Mouse (Mus musculus): Measurements from ENCODE around the gene Tmem169. TPM values are rescaled to one million over a fixed set of nuclear protein-coding genes. Genes with fewer than 3 reads are reported as not detected.

Gene Tmem169
- polyA plus RNA-seq, 1 experiment from 2014 or later: 25.5 TPM

- no peak overlapping the region for H3K9ac ChIP-seq (ENCODE audit: low read depth, low read length)
- H3K4me3 ChIP-seq (ENCODE audit: low read depth, low read length): no peak overlapping the region
- no peak overlapping the region for H3K27ac ChIP-seq (ENCODE audit: low read depth, low read length)
- H3K4me2 ChIP-seq (replicated peaks; ENCODE audit: low read depth, low read length): no peak overlapping the region
- ATAC-seq (ENCODE audit: low FRiP score) (no peak), DNase-seq (ENCODE audit: low spot score) (no peak)
- H3K4me1 ChIP-seq (replicated peaks; ENCODE audit: control insufficient read depth, insufficient read depth, low read length): no peaks in the 10 kb centered on the region
- 96% methylated on average over 11 of the region's 11 CpGs for WGBS
- 0 out of 2 replicates have a peak, but pooled peaks cover 3% of the 10 kb centered on the region for H3K36me3 ChIP-seq (ENCODE audit: control insufficient read depth, insufficient read depth, low read length)
- no peaks in the 10 kb centered on the region for H3K27me3 ChIP-seq (ENCODE audit: control insufficient read depth, insufficient read depth, low read length)
- H3K9me3 ChIP-seq (ENCODE audit: control insufficient read depth, low read length): no peaks in the 10 kb centered on the region
Measured at GRCm38 (mm10) chr1:72326162-72326821, 42.1 kb downstream of the Tmem169 start.

GRCm38 (mm10) chr1:72334807-72335206 lies 50.6 kb downstream of the Tmem169 start:
- H3K9ac ChIP-seq (ENCODE audit: low read depth, low read length): no peak overlapping the region
- H3K27me3 ChIP-seq (ENCODE audit: control insufficient read depth, insufficient read depth, low read length): no peaks in the 10 kb centered on the region
- H3K27ac ChIP-seq (ENCODE audit: low read depth, low read length): no peak overlapping the region
- no peaks in the 10 kb centered on the region for H3K9me3 ChIP-seq (ENCODE audit: control insufficient read depth, low read length)
- 93% methylated on average over 11 of the region's 11 CpGs for WGBS
- H3K4me3 ChIP-seq (ENCODE audit: low read depth, low read length): no peak overlapping the region
- H3K4me1 ChIP-seq (replicated peaks; ENCODE audit: control insufficient read depth, insufficient read depth, low read length): no peaks in the 10 kb centered on the region
- no peak for DNase-seq (ENCODE audit: low spot score)
- H3K36me3 ChIP-seq (ENCODE audit: control insufficient read depth, insufficient read depth, low read length): no peaks in the 10 kb centered on the region
- no peak overlapping the region for H3K4me2 ChIP-seq (replicated peaks; ENCODE audit: low read depth, low read length)
- ATAC-seq (ENCODE audit: low FRiP score): no peak

- Histone ChIP-seq H3K27ac (ENCODE audit: low read depth, low read length) (no peak overlapping the region), H3K4me1 (replicated peaks; ENCODE audit: control insufficient read depth, insufficient read depth, low read length) (no peaks in the 10 kb centered on the region), H3K9ac (ENCODE audit: low read depth, low read length) (no peak overlapping the region), H3K4me3 (ENCODE audit: low read depth, low read length) (no peak overlapping the region), H3K27me3 (ENCODE audit: control insufficient read depth, insufficient read depth, low read length) (no peaks in the 10 kb centered on the region), H3K36me3 (ENCODE audit: control insufficient read depth, insufficient read depth, low read length) (no peaks in the 10 kb centered on the region), H3K9me3 (ENCODE audit: control insufficient read depth, low read length) (no peaks in the 10 kb centered on the region), H3K4me2 (replicated peaks; ENCODE audit: low read depth, low read length) (no peak overlapping the region)
- DNase-seq (ENCODE audit: low spot score): no peak
- WGBS: 96% methylated on average over 8 of the region's 8 CpGs
- ATAC-seq (ENCODE audit: low FRiP score): no peak
Measured at GRCm38 (mm10) chr1:72336780-72337179, 52.6 kb downstream of the Tmem169 start.

GRCm38 (mm10) chr1:72338341-72338740 lies 54.2 kb downstream of the Tmem169 start:
- H3K4me1 ChIP-seq (replicated peaks; ENCODE audit: control insufficient read depth, insufficient read depth, low read length): no peaks in the 10 kb centered on the region
- H3K9me3 ChIP-seq (ENCODE audit: control insufficient read depth, low read length): no peaks in the 10 kb centered on the region
- H3K9ac ChIP-seq (ENCODE audit: low read depth, low read length): no peak overlapping the region
- H3K27me3 ChIP-seq (ENCODE audit: control insufficient read depth, insufficient read depth, low read length): no peaks in the 10 kb centered on the region
- no peaks in the 10 kb centered on the region for H3K36me3 ChIP-seq (ENCODE audit: control insufficient read depth, insufficient read depth, low read length)
- no peak overlapping the region for H3K4me3 ChIP-seq (ENCODE audit: low read depth, low read length)
- no peak for DNase-seq (ENCODE audit: low spot score)
- ATAC-seq (ENCODE audit: low FRiP score): no peak
- no peak overlapping the region for H3K27ac ChIP-seq (ENCODE audit: low read depth, low read length)
- WGBS: 94% methylated on average over 5 of the region's 5 CpGs
- no peak overlapping the region for H3K4me2 ChIP-seq (replicated peaks; ENCODE audit: low read depth, low read length)

- H3K4me1 ChIP-seq (replicated peaks; ENCODE audit: control insufficient read depth, insufficient read depth, low read length): no peaks in the 10 kb centered on the region
- H3K27ac ChIP-seq (ENCODE audit: low read depth, low read length): no peak overlapping the region
- DNase-seq (ENCODE audit: low spot score): no peak
- H3K27me3 ChIP-seq (ENCODE audit: control insufficient read depth, insufficient read depth, low read length): no peaks in the 10 kb centered on the region
- H3K36me3 ChIP-seq (ENCODE audit: control insufficient read depth, insufficient read depth, low read length): no peaks in the 10 kb centered on the region
- no peak overlapping the region for H3K4me2 ChIP-seq (replicated peaks; ENCODE audit: low read depth, low read length)
- WGBS: 79% methylated on average over 6 of the region's 6 CpGs
- H3K9me3 ChIP-seq (ENCODE audit: control insufficient read depth, low read length): no peaks in the 10 kb centered on the region
- ATAC-seq (ENCODE audit: low FRiP score): no peak
- H3K9ac ChIP-seq (ENCODE audit: low read depth, low read length): no peak overlapping the region
- no peak overlapping the region for H3K4me3 ChIP-seq (ENCODE audit: low read depth, low read length)
Measured at GRCm38 (mm10) chr1:72347873-72348272, 63.7 kb downstream of the Tmem169 start.

Other genes starting within 250 kb of the Tmem169 start
- gene Mreg, start 72.1 kb upstream of the Tmem169 start, polyA plus RNA-seq (2014; fragmentation: Nextera tagmentation; extraction: Ambion mirVana): 15.6 and 24.1 TPM in 2 replicates
- 14.0 and 16.4 TPM in 2 replicates for gene Pecr, start 55 bp upstream of the Tmem169 start, polyA plus RNA-seq (2014; fragmentation: Nextera tagmentation; extraction: Ambion mirVana)
- 53.2 and 57.5 TPM in 2 replicates for gene Xrcc5, start 23.1 kb downstream of the Tmem169 start, polyA plus RNA-seq (2014; fragmentation: Nextera tagmentation; extraction: Ambion mirVana)